Mouse (Mus musculus) cerebellum, adult 2 months (tissue): ENCODE data around the gene Hist2h2ab.
A peak's percentile ranks its signal among the peaks of the same experiment; 100 is the strongest.

Experiments used
- CTCF ChIP-seq: fragments of 200-500 bp; IDR thresholded peaks from 2 replicates; pipeline ENCODE4 v1.5.1; 2011; ENCODE audit warnings: low read depth, mild to moderate bottlenecking, control low read depth, low read length, moderate library complexity, borderline replicate concordance; ENCODE audit not compliant: insufficient read depth
- POLR2A ChIP-seq: fragments of 200-500 bp; IDR thresholded peaks from 2 replicates; pipeline ENCODE4 v1.6.1; 2011; ENCODE audit warnings: low read length, control low read depth, borderline replicate concordance; ENCODE audit not compliant: insufficient read depth

DNA sequence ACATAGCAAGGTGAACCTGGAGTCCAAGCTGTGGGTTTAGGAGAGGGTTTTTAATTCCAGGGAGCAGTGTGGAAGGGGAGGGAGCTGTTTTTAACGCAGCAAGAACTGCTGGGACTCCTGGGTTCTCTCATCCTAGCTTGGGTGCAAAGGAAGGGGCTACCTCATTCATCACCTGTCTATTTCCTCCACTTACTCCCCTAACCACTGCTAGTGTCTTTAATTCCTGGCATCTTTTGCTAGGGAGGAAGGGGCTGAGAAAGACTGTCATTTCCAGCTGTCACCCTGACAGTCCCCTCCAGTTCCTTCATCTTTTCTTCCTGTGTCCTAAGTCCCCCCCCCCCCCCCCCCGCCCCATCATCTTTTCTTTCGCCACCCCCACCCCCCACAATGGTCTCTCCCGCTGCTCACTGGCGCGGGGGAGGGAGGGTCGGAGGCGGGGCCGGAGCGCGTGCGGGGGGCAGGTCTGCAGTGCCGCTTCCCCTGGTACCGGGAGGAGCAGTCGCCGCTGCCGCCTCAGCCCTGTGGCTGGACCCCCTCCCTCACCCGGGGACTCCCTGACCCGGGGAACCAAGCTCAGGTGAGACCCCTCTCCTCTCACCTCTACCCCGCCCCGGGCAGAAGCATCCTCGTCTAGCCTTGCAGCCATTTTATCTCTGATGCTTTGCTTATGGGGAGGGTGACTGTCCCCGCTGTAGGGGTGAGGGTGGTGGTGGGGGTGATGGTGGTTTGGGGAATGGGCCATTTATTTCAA lies 38.8 kb upstream of the Hist2h2ab start, which contains the start of gene Sv2a:
- TF ChIP-seq CTCF (no peak), POLR2A (peak; percentile 80)
